Mouse (Mus musculus): ENCODE measurements at regions not wholly inside any gene's neighbourhood (a gene's known extent, or its start where the extent isn't known, plus 50 kb on each side); places are given as distances from the start of the nearest gene placed in this dataset.

GRCm38 (mm10) chr12:16021202-16021821 lies 204.6 kb upstream of the Trib2 start:
- no peak for DNase-seq (ENCODE audit: low read depth, low spot score)

GRCm38 (mm10) chr12:16018237-16018636 lies 201.5 kb upstream of the Trib2 start:
- DNase-seq (ENCODE audit: low read depth, low spot score) = no peak

- DNase-seq (ENCODE audit: low read depth, low spot score) = no peak
Observed at GRCm38 (mm10) chr12:16016621-16017020, 199.9 kb upstream of the Trib2 start.

DNA sequence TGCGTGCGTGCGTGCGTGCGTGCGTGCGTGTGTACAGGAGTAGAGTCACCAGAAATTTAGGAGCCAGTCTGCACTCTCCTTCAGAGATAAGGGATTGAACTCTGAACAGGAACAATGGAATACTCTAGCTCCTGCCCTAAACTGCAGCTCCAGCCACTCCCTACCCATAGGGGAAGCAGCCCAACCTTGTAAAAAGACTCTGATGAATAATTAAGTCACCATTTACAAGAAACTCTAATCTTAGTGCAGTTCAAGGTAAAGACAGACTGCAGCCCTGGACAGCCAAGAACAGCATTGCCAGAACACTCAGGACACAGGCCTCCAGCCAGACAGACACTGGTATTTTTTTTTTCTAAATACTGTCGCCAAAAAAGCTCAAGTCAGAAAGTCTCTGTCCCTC lies 198.9 kb upstream of the Trib2 start:
- no peak for DNase-seq (ENCODE audit: low read depth, low spot score)

- DNase-seq (ENCODE audit: low read depth, low spot score) = no peak
Observed at GRCm38 (mm10) chr12:16014679-16015078, 198.0 kb upstream of the Trib2 start.

- no peak for DNase-seq (ENCODE audit: low read depth, low spot score)
Observed at GRCm38 (mm10) chr12:16013861-16014630, 197.3 kb upstream of the Trib2 start.

DNA sequence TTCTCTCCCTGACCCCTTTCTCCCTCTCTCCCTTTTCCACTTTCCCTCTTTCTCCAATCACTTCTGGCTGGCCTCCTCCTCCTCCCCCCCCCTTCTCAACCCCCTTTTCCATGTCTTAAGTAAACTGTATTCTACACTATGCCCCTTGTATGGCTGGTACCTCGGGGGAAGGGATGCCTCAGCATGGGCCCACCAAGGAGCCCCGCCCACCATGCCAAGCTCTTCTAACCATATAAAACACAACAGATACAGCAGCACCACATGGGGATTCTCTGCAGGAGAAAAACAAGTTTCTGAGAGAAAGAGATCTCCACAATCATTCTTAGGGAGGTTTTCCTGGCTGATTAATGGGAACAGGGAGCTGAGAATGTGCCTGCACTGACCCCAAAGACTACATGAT lies 196.6 kb upstream of the Trib2 start:
- DNase-seq (ENCODE audit: low read depth, low spot score) = no peak

DNA sequence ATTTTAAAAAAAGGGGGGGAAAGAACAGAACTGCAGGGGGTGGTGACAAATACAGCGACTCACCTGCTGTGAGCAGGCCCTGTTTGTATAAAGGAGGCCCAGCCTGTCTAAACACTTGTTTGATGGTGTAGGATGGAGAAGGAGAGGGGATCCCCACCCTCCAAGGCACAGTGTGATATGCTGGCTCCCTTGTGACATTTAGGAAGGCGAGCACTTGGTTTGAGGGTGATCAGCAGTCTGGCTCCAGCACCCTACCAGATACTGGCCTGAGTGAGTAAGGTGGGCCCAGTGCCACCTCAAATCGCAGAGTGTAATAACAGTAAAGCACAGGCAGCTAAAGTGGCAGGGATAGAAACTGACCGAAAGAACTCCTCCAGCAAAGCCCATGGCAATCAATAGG lies 195.4 kb upstream of the Trib2 start:
- DNase-seq (ENCODE audit: low read depth, low spot score) = no peak

- DNase-seq (ENCODE audit: low read depth, low spot score) = no peak
Observed at GRCm38 (mm10) chr12:16009822-16010620, 193.3 kb upstream of the Trib2 start.

DNA sequence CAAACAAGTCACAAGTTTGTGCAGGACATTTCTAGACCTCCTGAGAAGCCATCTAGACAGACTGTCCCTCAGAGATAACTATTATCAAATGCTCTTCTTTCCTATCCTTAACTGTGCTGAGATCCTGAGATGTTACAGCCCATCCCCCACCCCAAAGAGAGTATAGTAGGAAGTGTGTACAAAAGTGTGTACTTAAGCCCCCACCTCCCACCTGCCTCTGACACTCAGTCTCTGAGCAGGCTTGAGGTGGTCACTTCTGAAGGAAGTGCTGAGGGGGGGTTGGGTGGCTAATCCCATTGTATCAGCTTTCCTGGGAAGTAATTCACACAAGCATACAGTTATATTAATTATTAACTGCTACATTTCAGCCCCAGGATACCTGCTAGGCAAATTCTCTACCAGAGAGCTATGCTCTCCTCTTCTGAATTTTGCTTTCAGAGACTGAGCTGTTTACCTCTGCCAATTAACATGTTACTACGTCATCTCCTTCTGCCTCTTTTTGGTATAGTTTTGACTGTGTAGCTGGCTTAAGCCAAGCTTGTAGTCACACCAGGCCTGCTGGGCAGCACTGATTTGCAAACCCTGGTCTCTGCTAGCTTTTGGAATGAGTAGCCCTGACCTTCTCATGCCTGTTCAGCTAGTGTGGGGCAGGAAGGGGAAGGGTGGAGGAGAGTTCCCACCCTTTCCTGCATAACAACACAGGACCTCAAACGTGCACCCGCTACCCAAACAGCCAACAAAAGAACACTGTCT lies 192.2 kb upstream of the Trib2 start:
- DNase-seq (ENCODE audit: low read depth, low spot score) = no peak

DNA sequence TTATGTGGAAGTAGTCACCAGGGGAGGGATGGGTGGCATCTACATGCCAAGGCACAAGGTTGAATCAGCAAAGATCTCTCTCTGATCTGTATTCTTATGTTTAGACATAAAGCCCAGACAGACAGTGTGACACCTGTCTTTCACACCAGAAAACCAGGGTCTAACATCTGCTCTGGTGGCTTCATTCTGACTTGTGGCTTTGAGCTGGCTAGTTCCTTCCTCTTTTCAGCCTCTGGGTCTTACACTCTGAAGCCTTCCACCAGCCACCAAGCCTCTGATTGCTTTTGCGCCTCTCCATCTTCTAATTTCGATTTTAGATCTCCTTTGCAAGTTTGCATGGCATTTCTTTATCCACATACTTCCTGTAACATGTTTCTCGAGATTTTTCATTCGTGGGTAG lies 191.5 kb upstream of the Trib2 start:
- no peak for DNase-seq (ENCODE audit: low read depth, low spot score)

- DNase-seq (ENCODE audit: low read depth, low spot score) = no peak
Observed at GRCm38 (mm10) chr12:16006688-16007087, 190.0 kb upstream of the Trib2 start.

- DNase-seq (ENCODE audit: low read depth, low spot score) = no peak
Observed at GRCm38 (mm10) chr12:16006286-16006685, 189.6 kb upstream of the Trib2 start.

DNA sequence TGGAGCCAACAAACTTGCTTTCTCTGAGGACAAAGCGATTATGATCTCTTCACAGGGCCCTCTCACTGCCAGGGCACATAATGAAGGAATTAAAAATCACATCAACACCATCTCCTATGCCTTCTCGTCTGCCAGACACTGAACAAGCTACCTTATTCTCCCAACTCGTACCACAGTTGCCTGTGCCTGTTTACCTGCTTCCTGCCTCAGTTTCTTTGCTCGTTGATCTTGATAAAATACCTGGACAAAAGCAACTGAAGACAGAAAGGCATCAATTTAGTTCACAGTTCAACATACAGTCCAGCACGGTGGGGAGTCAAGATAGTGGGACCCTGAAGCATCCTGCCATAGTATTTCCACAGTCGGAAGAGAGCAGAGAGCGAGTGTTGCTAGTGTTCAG lies 185.1 kb upstream of the Trib2 start:
- no peak for DNase-seq (ENCODE audit: low read depth, low spot score)

DNA sequence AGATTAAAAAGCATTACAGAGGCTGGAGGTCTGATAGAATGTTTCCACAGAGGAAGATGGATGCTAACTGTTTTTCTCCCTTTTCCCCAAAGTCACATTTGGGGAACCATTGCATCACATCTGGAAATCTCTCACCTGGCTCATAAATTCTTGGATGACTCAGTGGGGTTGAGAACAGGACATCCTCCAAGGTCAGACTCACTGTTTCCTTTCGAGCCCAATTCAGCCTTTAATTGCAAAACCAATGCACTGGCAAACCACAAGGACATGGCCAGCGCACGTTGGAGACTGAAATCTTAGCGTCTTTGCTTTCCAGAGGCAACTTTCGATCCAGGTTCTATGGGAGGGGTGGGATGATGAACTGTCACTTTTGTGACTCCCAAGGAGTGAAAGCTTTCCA lies 184.5 kb upstream of the Trib2 start:
- no peak for DNase-seq (ENCODE audit: low read depth, low spot score)

DNA sequence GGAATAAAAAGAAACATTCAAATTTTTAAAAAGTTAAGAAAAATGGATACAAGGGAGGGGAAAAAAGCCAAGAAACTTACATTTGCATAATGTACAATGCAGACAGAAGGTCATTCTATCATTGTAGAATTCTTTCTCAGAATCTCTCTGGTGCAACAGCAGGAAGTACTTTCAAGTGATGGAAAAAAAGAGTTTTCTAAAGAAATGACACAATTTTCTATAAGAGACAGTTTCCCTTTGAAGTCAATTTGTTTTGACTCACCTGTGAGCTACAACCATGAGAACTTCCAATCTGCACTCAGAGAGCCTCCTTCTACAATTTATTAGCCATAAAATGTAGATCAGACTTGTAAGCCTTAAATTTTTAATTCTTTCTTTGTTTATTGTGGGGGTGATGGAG lies 181.6 kb upstream of the Trib2 start:
- DNase-seq (ENCODE audit: low read depth, low spot score) = no peak

GRCm38 (mm10) chr12:15993866-15994265 lies 177.1 kb upstream of the Trib2 start:
- DNase-seq (ENCODE audit: low read depth, low spot score) = no peak

DNA sequence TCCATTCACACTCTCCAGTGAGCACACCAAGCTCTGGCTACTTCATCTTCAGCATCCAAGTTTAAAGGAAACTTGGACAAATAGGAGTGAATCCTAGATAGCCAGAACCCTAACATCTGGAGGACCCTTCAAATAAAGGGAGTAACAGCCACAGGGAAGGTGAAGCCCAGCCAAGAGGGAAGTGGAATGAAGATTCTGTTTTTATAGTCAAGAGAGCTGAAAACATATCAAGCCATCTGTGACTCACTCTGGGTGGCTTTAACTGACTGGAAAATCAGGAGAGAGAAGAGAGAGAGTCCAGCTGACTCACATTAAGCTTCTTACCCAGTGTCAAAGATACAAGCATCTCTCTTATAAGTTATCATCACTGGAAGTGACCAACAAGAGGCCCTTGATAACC lies 169.6 kb upstream of the Trib2 start:
- DNase-seq (ENCODE audit: low read depth, low spot score) = no peak

DNA sequence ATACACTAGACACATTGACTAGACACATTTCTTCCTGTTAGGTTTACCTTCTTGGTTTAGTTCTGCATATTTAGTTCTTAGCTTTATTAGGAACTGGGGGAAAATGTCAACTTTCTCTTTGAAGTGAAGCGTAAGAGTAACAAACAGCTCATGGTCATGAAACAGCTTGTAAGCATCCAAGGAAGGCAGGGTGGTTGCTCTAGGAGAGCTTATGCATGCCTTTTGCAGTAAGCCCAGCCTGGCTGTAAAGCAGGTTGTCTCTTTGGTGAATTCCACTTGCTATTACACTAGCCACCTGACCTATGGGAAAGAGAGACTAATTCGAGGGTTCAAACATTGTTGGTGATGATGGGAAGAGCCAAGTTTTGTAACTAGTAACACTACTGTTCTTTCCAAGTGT lies 168.9 kb upstream of the Trib2 start:
- no peak for DNase-seq (ENCODE audit: low read depth, low spot score)

- DNase-seq (ENCODE audit: low read depth, low spot score) = no peak
Observed at GRCm38 (mm10) chr12:15983591-15984300, 167.0 kb upstream of the Trib2 start.

GRCm38 (mm10) chr12:15981741-15982140 lies 165.0 kb upstream of the Trib2 start:
- no peak for DNase-seq (ENCODE audit: low read depth, low spot score)

Measured in c-Kit-negative CD71-positive TER-119-positive erythroid progenitor cells, embryonic 14.5 days (primary cell).